Mouse (Mus musculus): ENCODE measurements at regions not wholly inside any gene's neighbourhood (a gene's known extent, or its start where the extent isn't known, plus 50 kb on each side); places are given as distances from the start of the nearest gene placed in this dataset.

- TF ChIP-seq GATA1 (IDR thresholded peaks at IDR 0.05; ENCODE audit: borderline replicate concordance, low read length) (no peak), FLI1 (IDR thresholded peaks at IDR 0.05; ENCODE audit: low read length) (no peak)
These were observed 106.7 kb downstream of the Nxnl2 start for GRCm38 (mm10) chr13:51277515-51277914.

All from megakaryocyte, embryonic 14.5 days (primary cell).